8 mouse cellular contexts compared by ENCODE assay signal in genomic region chr13:105444238-105444894, GRCm38 (mm10). TPM values are rescaled to one million over a fixed set of nuclear protein-coding genes. Genes with fewer than 3 reads are reported as not detected.
DNase-seq lines count a peak whose midpoint lies in the region; ATAC-seq and TF ChIP-seq lines count a peak whose summit lies in the region.
"Had no signal": no experiment of that assay in that cellular context is flagged by ENCODE, and none has a peak within 500 bp of the region (broad histone marks: within the 10 kb centered on the region; RNA-seq: fewer than 3 reads in every experiment).

No protein-coding gene starts in this region.

- H3K36me3 ChIP-seq in embryonic facial prominence, embryonic 12.5 days, result no peaks in the 10 kb centered on the region
- no peaks in the 10 kb centered on the region for H3K36me3 ChIP-seq in hindbrain, postnatal 0 days (ENCODE audit: insufficient read depth, low read length)
- H3K36me3 ChIP-seq in midbrain, embryonic 14.5 days (ENCODE audit: control insufficient read depth, insufficient read depth, low read length), result no peaks in the 10 kb centered on the region
- no peaks in the 10 kb centered on the region for H3K36me3 ChIP-seq in heart, embryonic 10.5 days
- H3K36me3 ChIP-seq: limb, embryonic 12.5 days had no signal

- peak; percentile 24 for DNase-seq in ZHBTc4 (ENCODE audit: low read depth, low spot score)
- peak; percentile 38 for DNase-seq in hindbrain, postnatal 0 days (ENCODE audit: low spot score)
- peak; percentile 58 for DNase-seq in midbrain, embryonic 14.5 days
- DNase-seq in thymus, postnatal 36 days, result no peak
- DNase-seq in testis, postnatal 10 days (ENCODE audit: low spot score), result no peak
- DNase-seq in heart, embryonic 10.5 days (ENCODE audit: low spot score), result no peak

- no peak overlapping the region for H3K27ac ChIP-seq in embryonic facial prominence, embryonic 12.5 days
- no peak overlapping the region for H3K27ac ChIP-seq in hindbrain, postnatal 0 days
- no peak overlapping the region for H3K27ac ChIP-seq in midbrain, embryonic 14.5 days (replicated peaks; ENCODE audit: low read depth, low read length)
- no peak overlapping the region for H3K27ac ChIP-seq in heart, embryonic 10.5 days
- H3K27ac ChIP-seq: limb, embryonic 12.5 days had no signal

- H3K27me3 ChIP-seq in embryonic facial prominence, embryonic 12.5 days, result peaks cover 43% of the 10 kb centered on the region
- peaks cover 20% of the 10 kb centered on the region for H3K27me3 ChIP-seq in hindbrain, postnatal 0 days (ENCODE audit: insufficient read depth, low read length)
- H3K27me3 ChIP-seq in midbrain, embryonic 14.5 days (ENCODE audit: control insufficient read depth, insufficient read depth, low read length), result peaks cover 37% of the 10 kb centered on the region
- peaks cover 44% of the 10 kb centered on the region for H3K27me3 ChIP-seq in heart, embryonic 10.5 days (ENCODE audit: insufficient read depth, poor library complexity, severe bottlenecking)

- no peak overlapping the region; the same call in 1 of the 2 replicates for H3K4me2 ChIP-seq in embryonic facial prominence, embryonic 12.5 days (replicated peaks)
- peak overlapping the region; percentile 74 for H3K4me2 ChIP-seq in hindbrain, postnatal 0 days (ENCODE audit: low read depth, low read length)
- H3K4me2 ChIP-seq in midbrain, embryonic 14.5 days (ENCODE audit: low read length), result peak overlapping the region; percentile 74
- H3K4me2 ChIP-seq: limb, embryonic 12.5 days had no signal

- H3K9me3 ChIP-seq in embryonic facial prominence, embryonic 12.5 days, result no peaks in the 10 kb centered on the region
- no peaks in the 10 kb centered on the region for H3K9me3 ChIP-seq in hindbrain, postnatal 0 days (ENCODE audit: low read length)
- no peaks in the 10 kb centered on the region for H3K9me3 ChIP-seq in midbrain, embryonic 14.5 days (ENCODE audit: control insufficient read depth, low read length)
- no peaks in the 10 kb centered on the region for H3K9me3 ChIP-seq in heart, embryonic 10.5 days
- H3K9me3 ChIP-seq: limb, embryonic 12.5 days had no signal

- WGBS in embryonic facial prominence, embryonic 12.5 days, result 2% methylated on average over 39 of the region's 39 CpGs
- under 1% methylated on average over 39 of the region's 39 CpGs for WGBS in hindbrain, postnatal 0 days
- WGBS in midbrain, embryonic 14.5 days, result under 1% methylated on average over 39 of the region's 39 CpGs
- 1% methylated on average over 39 of the region's 39 CpGs for WGBS in heart, embryonic 10.5 days

- peak overlapping the region; percentile 7; the same call in 1 of the 2 replicates for H3K4me3 ChIP-seq in embryonic facial prominence, embryonic 12.5 days
- peak overlapping the region; percentile 42 for H3K4me3 ChIP-seq in hindbrain, postnatal 0 days (ENCODE audit: low read length)
- H3K4me3 ChIP-seq in midbrain, embryonic 14.5 days (replicated peaks; ENCODE audit: low read depth, low read length), result peak overlapping the region; percentile 35
- no peak overlapping the region for H3K4me3 ChIP-seq in heart, embryonic 10.5 days
- H3K4me3 ChIP-seq: limb, embryonic 12.5 days had no signal

- no peak for TF ChIP-seq CTCF in hindbrain, postnatal 0 days (IDR thresholded peaks at IDR 0.05; ENCODE audit: low read depth)

- ATAC-seq in embryonic facial prominence, embryonic 12.5 days (ENCODE audit: insufficient number of reproducible peaks, insufficient read depth, low FRiP score, low TSS enrichment), result peak; percentile 56; the same call in 1 of the 2 replicates
- ATAC-seq in hindbrain, postnatal 0 days, result peak; percentile 76
- peak; percentile 65 for ATAC-seq in midbrain, embryonic 14.5 days (ENCODE audit: low FRiP score, low TSS enrichment)

- no peaks in the 10 kb centered on the region for H3K4me1 ChIP-seq in embryonic facial prominence, embryonic 12.5 days
- no peaks in the 10 kb centered on the region for H3K4me1 ChIP-seq in hindbrain, postnatal 0 days (ENCODE audit: insufficient read depth, low read length)
- H3K4me1 ChIP-seq in midbrain, embryonic 14.5 days (ENCODE audit: control insufficient read depth, insufficient read depth, low read length), result no peaks in the 10 kb centered on the region
- no peaks in the 10 kb centered on the region for H3K4me1 ChIP-seq in heart, embryonic 10.5 days
- H3K4me1 ChIP-seq: limb, embryonic 12.5 days had no signal

- no peak overlapping the region for H3K9ac ChIP-seq in embryonic facial prominence, embryonic 12.5 days
- H3K9ac ChIP-seq in hindbrain, postnatal 0 days (replicated peaks; ENCODE audit: low read length), result peak overlapping the region; percentile 33; the same call in 1 of the 2 replicates
- peak overlapping the region; percentile 26; the same call in 1 of the 2 replicates for H3K9ac ChIP-seq in midbrain, embryonic 14.5 days (replicated peaks; ENCODE audit: low read length)
- H3K9ac ChIP-seq: limb, embryonic 12.5 days had no signal

RNA-seq across cellular contexts. Expression of gene Htr1a, which starts 0.9 kb away (rescaled TPM):
- polyA plus RNA-seq in embryonic facial prominence, embryonic 12.5 days (2016; fragmentation: Nextera tagmentation; extraction: Ambion mirVana), result 0.15 and 0.22 TPM in 2 replicates
- 9.1 and 9.3 TPM in 2 replicates for total RNA-seq in hindbrain, postnatal 0 days (2014; rRNA removed)
- 3.9 and 4.6 TPM in 2 replicates for polyA plus RNA-seq in hindbrain, postnatal 0 days (2015; fragmentation: Nextera tagmentation; extraction: Ambion mirVana)
- 1.9 and 2.4 TPM in 2 replicates for polyA plus RNA-seq in midbrain, embryonic 14.5 days (2014; fragmentation: Nextera tagmentation; extraction: Ambion mirVana)
- polyA plus RNA-seq in heart, embryonic 10.5 days (2016; fragmentation: Nextera tagmentation; extraction: Ambion mirVana), result not detected in 2 replicates
- polyA plus RNA-seq: limb, embryonic 12.5 days had no signal

Comparison
In these comparisons a context has a peak if more than half of its experiments do, and no peak if none do; other contexts are left out.
1. DNase-seq: peak in ZHBTc4 (single experiment), hindbrain, postnatal 0 days (single experiment) and midbrain, embryonic 14.5 days (single experiment); none in thymus, postnatal 36 days (0 of 2), testis, postnatal 10 days (single experiment) and heart, embryonic 10.5 days (single experiment).
2. Peak in every context shown above with its lines, with median percentiles within 50 percentile points of each other: ATAC-seq.